Mouse (Mus musculus) ES-E14 (cell line): ENCODE data around the gene Gpsm3. TPM values are rescaled to one million over a fixed set of nuclear protein-coding genes. Genes with fewer than 3 reads are reported as not detected.

Experiments used
- DNase-seq: peaks from one replicate; pipeline ENCODE4 v3.0.0-alpha.2; 2013; ENCODE audit warnings: low read depth, low spot score
- H3K27ac ChIP-seq: 2 replicates; pipeline ENCODE4 v1.5.1; 2012; ENCODE audit warnings: low read depth, mild to moderate bottlenecking, low read length, moderate library complexity, mixed read lengths; ENCODE audit not compliant: poor library complexity, insufficient read depth, severe bottlenecking
- H3K36me3 ChIP-seq: 2 replicates; pipeline ENCODE4 v1.6.1; 2012; ENCODE audit warnings: mild to moderate bottlenecking, low read length, moderate library complexity, mixed read lengths; ENCODE audit not compliant: control insufficient read depth, poor library complexity, insufficient read depth, severe bottlenecking
- H3K4me1 ChIP-seq, 2 experiments: fragments of 150-350 bp in 1 of 2; sonication (generic) in 1 of 2; 2 replicates each; pipeline ENCODE4 v1.6.1; 2012; ENCODE audit warnings: low read length in 2 of 2, mild to moderate bottlenecking in 1 of 2, mixed read lengths in 1 of 2; ENCODE audit not compliant: control insufficient read depth in 2 of 2, insufficient read depth in 2 of 2, poor library complexity in 1 of 2
- H3K4me3 ChIP-seq, 2 experiments: fragments of 150-350 bp in 1 of 2; sonication (generic) in 1 of 2; 2 replicates each; pipeline ENCODE4 v1.5.1; 2012; ENCODE audit warnings: low read length in 2 of 2, low read depth in 1 of 2, mild to moderate bottlenecking in 1 of 2, mixed read lengths in 1 of 2; ENCODE audit not compliant: insufficient read depth in 1 of 2, poor library complexity in 1 of 2, severe bottlenecking in 1 of 2
- H3K9ac ChIP-seq: 2 replicates; pipeline ENCODE4 v1.6.1; 2012; ENCODE audit warnings: low read depth, mild to moderate bottlenecking, low read length, mixed read lengths; ENCODE audit not compliant: poor library complexity, insufficient read depth, severe bottlenecking
- H3K9me3 ChIP-seq: fragments of 150-350 bp; sonication (generic); 2 replicates; pipeline ENCODE4 v1.6.1; 2012; ENCODE audit warnings: low read depth, mild to moderate bottlenecking, low read length; ENCODE audit not compliant: control insufficient read depth, insufficient read depth
- CHD2 ChIP-seq: IDR thresholded peaks from 2 replicates; pipeline ENCODE4 v1.6.1; 2014; ENCODE audit warnings: mild to moderate bottlenecking, low read depth, low read length, inconsistent platforms
- HCFC1 ChIP-seq: IDR thresholded peaks from 2 replicates; pipeline ENCODE4 v1.6.1; 2012; ENCODE audit warnings: low read length, inconsistent platforms, borderline replicate concordance; ENCODE audit not compliant: insufficient read depth
- MAFK ChIP-seq: IDR thresholded peaks from 2 replicates; pipeline ENCODE4 v1.6.1; 2014; ENCODE audit warnings: mild to moderate bottlenecking, low read depth, low read length, inconsistent platforms; ENCODE audit not compliant: insufficient read depth
- ZC3H11A ChIP-seq: IDR thresholded peaks from 2 replicates; pipeline ENCODE4 v1.6.1; 2012; ENCODE audit warnings: low read depth, mild to moderate bottlenecking, inconsistent platforms, low read length, borderline replicate concordance
- ZNF384 ChIP-seq: IDR thresholded peaks from 2 replicates; pipeline ENCODE4 v1.6.1; 2012; ENCODE audit warnings: low read depth, low read length, inconsistent platforms
- in situ Hi-C, 2 experiments: fragments of 600-800 bp; cut with MboI; formaldehyde crosslinking; loops; one replicate each; pipeline ENCODE4 v1.15.1; 2025; ENCODE audit warnings: low sequenced_read_pairs in 2 of 2, inconsistent platforms in 1 of 2; ENCODE audit not compliant: unreplicated experiment in 2 of 2
- total RNA-seq: library from RNA; depleted of rRNA; stranded (reverse); fragments of 300-350 nt; gene quantifications from 2 replicates; pipeline ENCODE4 v1.2.3, GENCODE M21; 2012

Gpsm3 gene
- total RNA-seq, 1 experiment, result 5.8 TPM

DNA sequence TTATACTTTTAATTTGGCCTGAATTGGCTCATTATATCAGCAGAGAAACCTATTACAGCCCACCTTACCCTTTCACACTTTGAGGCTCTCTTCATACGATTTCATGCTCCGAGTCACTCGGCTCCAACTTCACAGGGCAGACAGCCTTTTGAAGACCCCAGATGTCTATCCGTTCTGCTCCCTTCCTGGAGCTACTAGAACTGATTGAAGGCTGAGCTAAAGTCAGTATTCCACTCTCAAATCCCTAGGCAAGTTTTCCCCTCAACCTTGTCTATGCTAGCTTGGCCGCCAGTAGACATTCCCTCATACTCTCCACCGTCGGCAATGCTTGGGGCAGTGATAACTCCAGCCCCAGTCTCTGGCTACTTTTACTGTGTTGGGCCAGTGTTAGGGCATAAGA lies 400 bp upstream of the Gpsm3 start:
- peak overlapping the region; percentile 13; the same call in 1 of the 2 replicates for H3K9ac ChIP-seq

DNA sequence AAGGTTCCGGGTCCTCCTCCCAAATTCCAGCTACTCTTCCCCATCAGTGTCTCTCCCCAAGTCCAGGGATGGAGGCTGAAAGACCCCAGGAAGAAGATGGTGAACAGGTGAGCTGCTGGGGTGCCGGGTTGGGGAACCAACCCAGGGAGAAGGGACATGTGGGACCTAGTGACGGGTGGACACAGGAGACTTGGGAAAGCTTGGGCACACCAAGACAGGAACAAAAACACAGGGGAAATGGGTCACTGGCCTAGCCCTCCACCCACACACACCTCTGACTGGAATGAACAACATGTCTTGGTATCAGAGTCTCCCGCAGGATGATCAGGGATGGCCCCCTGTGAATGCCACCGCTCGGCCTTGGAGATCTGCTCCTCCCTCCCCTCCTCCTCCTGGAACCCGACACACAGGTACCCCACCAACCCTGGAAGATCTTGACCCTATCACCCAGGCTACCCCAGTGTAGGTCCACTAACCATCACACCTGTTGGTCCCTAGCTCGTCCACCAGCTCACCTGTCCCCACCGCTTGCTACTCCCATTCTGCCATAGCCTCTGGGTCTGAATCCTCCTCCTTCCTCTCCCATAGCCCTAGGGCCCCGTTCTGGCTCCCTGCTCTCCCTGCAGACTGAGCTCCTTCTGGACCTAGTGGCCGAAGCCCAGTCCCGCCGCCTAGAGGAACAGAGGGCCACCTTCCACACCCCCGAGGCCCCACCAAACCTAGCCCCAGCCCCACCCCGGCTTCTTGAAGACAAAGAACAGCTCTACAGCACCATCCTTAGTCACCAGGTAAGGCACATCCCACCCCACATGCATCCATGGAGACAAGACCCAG lies 765 bp downstream of the Gpsm3 start:
- H3K36me3 ChIP-seq, result peaks cover 11% of the 10 kb centered on the region; the same call in 1 of the 2 replicates
- H3K9ac ChIP-seq, result peak overlapping the region; percentile 39; the same call in 1 of the 2 replicates
- peak overlapping the region in 1 of 2 experiments; percentile 40; a peak in 1 of 4 replicates for H3K4me3 ChIP-seq
- in situ Hi-C loops, result no loop called here
- TF ChIP-seq CHD2 (no peak), ZC3H11A (no peak), HCFC1 (no peak), MAFK (no peak), ZNF384 (no peak)
- H3K4me1 ChIP-seq, result peaks cover 19 to 43% of the 10 kb centered on the region in 2 experiments
- H3K9me3 ChIP-seq, result no peaks in the 10 kb centered on the region
- peak overlapping the region; percentile 6; the same call in 1 of the 2 replicates for H3K27ac ChIP-seq
- DNase-seq, result no peak

More for the DNA sequence above, 400 bp upstream of the Gpsm3 start:
- no peaks in the 10 kb centered on the region for H3K9me3 ChIP-seq
- no peak for TF ChIP-seq CHD2
- no peak for TF ChIP-seq HCFC1
- TF ChIP-seq ZNF384, result no peak
- no peak for TF ChIP-seq ZC3H11A
- TF ChIP-seq MAFK, result no peak
- no peak overlapping the region; the same call in 1 of the 2 replicates for H3K27ac ChIP-seq
- DNase-seq, result no peak
- peaks cover 19 to 36% of the 10 kb centered on the region in 2 experiments for H3K4me1 ChIP-seq
- H3K36me3 ChIP-seq, result peaks cover 3% of the 10 kb centered on the region; the same call in 1 of the 2 replicates
- in situ Hi-C loops, result no loop called here
- 0 out of 4 replicates have a peak overlapping the region, but pooled peaks of 1 of the 2 experiments have one; percentile 6 for H3K4me3 ChIP-seq

DNA sequence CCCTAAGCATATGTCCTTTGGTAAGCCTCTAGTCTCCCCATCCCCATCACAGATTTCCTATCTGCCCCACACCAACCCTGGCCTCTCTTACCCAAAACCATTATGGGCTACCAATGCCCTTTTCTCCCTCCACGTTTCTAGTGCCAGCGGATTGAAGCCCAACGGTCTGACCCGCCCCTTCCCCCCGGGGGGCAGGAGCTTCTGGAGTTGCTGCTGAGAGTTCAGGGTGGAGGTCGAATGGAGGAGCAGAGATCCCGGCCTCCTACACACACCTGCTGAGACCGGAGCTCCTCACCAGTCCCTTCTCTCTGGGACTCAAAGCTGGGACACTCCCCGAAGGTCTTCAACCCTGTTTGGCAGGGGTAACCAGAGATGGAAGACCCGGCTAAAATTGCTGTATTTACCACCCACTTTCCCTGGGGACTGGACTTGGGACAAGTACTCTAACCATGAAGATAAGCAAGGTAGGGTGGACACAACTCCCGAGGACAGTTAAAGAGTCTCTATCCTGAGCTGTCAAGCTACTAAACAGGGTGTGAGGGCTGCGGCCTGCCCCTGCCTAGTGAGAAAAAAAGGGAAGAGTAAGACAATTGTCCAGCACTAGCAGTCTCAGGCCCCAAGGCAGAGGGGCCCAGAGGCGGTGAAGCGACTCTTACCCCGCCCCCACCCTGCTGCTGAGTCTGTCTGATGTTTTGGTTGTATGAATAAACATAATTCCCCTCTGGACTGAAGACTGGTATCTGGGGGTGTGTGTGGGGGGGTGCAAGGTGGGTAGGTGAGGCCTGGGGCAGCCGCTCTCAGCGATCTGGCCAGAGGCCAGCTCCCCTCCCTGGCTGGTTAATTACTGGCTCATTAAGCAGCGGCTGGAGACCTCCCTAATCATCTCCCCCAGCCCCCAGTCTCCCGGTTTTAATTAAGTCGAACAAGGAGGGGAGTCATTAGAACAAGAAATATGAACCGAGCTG lies 1.7 kb downstream of the Gpsm3 start, which contains the start of gene Pbx2:
Gene Pbx2, plus strand, starts transcription at position 238 of the 965 bp plus-strand sequence.
- in situ Hi-C loops, result no loop called here
- H3K4me1 ChIP-seq, result peaks cover 19 to 42% of the 10 kb centered on the region in 2 experiments
- peak within 1 kb of the TSS; percentile 76; the same call in 1 of the 2 replicates for H3K27ac ChIP-seq
- peaks cover 19% of the 10 kb centered on the region; the same call in 1 of the 2 replicates for H3K36me3 ChIP-seq
- peak within 1 kb of the TSS; percentile 87 for H3K9ac ChIP-seq
- TF ChIP-seq ZC3H11A, result no peak
- no peak for TF ChIP-seq CHD2
- TF ChIP-seq MAFK, result no peak
- TF ChIP-seq HCFC1, result no peak
- TF ChIP-seq ZNF384, result no peak
- peak within 1 kb of the TSS; percentile 86 to 87 for H3K4me3 ChIP-seq
- DNase-seq, result no peak
- no peaks in the 10 kb centered on the region for H3K9me3 ChIP-seq

DNA sequence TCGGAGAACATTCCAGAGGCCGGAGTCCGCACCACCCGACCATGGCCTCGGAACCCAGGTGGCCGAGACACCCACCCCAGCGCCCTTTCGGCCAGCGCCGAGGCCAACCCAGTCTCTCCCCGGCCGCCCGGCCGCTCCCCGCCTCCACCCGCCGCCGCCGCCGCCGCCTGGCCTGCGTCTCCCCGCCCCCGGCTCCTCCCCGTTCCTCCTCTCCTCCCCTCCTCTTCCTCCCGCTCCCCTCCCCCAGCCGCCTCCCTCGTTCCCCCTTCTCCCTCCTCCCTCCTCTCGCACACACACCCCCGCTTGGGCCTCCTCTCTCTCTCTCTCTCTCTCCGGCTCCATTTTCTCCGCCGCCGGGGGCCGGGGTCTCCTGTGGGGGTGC lies 2.4 kb downstream of the Gpsm3 start:
- Histone ChIP-seq H3K4me3 (peak overlapping the region; percentile 86 to 87), H3K36me3 (peaks cover 19% of the 10 kb centered on the region; the same call in 1 of the 2 replicates), H3K27ac (peak overlapping the region; percentile 76; the same call in 1 of the 2 replicates), H3K9me3 (no peaks in the 10 kb centered on the region), H3K4me1 (peaks cover 19 to 40% of the 10 kb centered on the region in 2 experiments), H3K9ac (peak overlapping the region; percentile 87)
- TF ChIP-seq ZNF384 (no peak), MAFK (no peak), HCFC1 (no peak), ZC3H11A (no peak), CHD2 (no peak)
- DNase-seq, result no peak
- in situ Hi-C loops, result no loop called here
